Mouse (Mus musculus): ENCODE measurements around the gene Fam227a. TPM values are rescaled to one million over a fixed set of nuclear protein-coding genes. Genes with fewer than 3 reads are reported as not detected.
A peak's percentile ranks its signal among the peaks of the same experiment; 100 is the strongest.

Fam227a gene
- polyA plus RNA-seq, 1 experiment from 2014 or later = 2.5 TPM

DNA sequence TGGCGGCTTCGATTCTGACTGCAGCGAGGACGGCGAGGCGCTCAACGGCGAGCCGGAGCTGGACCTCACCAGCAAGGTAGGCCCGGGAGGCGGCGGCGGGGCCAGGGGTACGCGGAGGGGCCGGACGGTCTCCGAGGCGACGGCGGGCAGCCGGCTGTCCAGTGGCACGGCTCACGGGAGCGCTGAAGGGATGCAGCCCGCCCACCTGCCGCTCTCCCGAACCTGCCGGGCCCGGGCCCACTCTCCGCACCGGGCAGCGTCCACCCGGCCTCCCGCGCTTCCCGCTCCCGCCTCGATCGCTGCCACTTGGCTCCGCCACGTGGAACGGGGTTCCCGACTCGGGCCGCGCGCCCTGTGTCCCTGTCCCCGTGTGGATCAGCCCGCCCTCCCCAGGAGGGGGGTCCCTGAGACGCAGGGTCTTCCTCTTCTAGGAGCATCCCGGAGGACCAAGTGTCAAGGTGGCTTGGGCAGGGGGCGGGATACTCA lies 32.3 kb upstream of the Fam227a start:
- under 1% methylated on average over 30 of the region's 53 CpGs for WGBS
- H3K4me3 ChIP-seq (replicated peaks) = peak overlapping the region; percentile 86
- peaks cover 29% of the 10 kb centered on the region for H3K4me1 ChIP-seq (replicated peaks)
- peak overlapping the region; percentile 97 for H3K4me2 ChIP-seq
- H3K36me3 ChIP-seq = peaks cover 21% of the 10 kb centered on the region
- peak overlapping the region; percentile 88 for H3K9ac ChIP-seq (replicated peaks)
- H3K27ac ChIP-seq = peak overlapping the region; percentile 88
- peak; percentile 0; the same call in 1 of the 2 replicates for ATAC-seq (ENCODE audit: insufficient number of reproducible peaks, insufficient read depth, low FRiP score, low TSS enrichment, low read depth)
- no peaks in the 10 kb centered on the region for H3K9me3 ChIP-seq
- no peaks in the 10 kb centered on the region for H3K27me3 ChIP-seq

DNA sequence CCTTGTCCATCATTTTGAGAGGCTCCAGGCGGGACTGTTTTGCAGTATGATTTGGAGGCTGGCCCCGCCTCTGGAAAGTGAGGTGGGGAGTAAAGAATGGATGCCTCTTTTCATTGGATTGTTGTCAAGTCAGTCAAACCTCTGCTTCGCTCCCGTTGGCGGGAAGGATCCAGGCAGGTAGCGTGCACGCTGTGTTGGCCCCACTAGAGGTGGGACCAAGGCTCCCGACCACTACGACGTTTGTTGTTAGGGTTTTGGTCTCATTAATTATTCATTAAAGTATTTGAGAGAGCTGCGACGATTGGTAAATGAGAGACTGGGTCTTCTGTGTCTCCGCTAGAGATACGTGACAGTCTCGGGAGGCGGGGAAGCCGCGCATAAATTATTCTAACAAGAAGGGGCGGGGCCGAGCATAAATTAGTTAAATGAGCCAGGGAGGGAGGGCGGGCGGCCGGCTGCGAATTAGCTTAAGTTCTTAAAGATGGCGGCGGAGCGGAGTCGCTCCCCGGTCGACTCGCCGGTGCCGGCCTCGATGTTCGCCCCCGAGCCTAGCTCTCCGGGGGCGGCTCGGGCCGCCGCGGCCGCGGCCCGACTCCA lies 31.8 kb upstream of the Fam227a start, which contains the start of gene Gtpbp1:
Gtpbp1 (plus strand) TSS at position 420 of the 597 bp plus-strand sequence.
- WGBS = under 1% methylated on average over 45 of the region's 45 CpGs
- H3K4me1 ChIP-seq (replicated peaks) = peaks cover 34% of the 10 kb centered on the region
- ATAC-seq (ENCODE audit: insufficient number of reproducible peaks, insufficient read depth, low FRiP score, low TSS enrichment, low read depth) = peak; percentile 97

DNA sequence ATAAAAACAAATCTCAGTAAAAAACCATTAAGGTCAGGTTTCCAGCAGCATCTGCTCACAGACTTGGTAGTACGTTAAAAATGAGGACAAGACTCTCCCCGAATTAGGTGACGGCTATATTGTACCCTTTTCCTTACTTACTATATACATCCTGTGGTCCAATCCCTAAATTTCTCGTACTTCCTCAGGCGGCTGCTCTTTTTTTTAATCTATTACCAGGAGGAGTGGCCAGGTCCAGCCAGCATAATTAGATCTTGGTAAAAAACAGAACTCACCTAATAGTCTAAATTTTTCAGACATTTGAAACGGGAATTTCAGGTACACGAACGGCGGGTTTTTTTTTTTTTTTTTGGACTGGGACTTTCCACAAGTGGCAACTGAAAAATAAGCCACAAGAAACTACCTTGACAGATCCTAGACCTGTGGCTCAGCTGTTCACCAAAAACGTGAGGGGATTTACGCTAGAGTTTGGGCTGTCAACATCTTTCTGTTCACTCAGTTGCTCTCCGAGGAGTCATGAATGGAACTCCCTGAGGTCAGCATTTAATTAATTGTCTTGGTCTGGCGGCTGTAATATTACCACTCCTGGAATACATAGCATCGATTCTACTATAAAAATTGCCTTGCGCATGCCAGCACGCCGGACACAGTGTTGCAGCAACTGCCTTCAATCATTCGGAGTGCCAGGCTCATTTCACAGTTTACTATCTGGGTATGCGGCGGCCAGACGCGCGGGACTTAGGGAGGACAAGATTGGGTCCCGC lies 31.1 kb upstream of the Fam227a start:
- 13% methylated on average over 24 of the region's 24 CpGs for WGBS
- Histone ChIP-seq H3K36me3 (peaks cover 11% of the 10 kb centered on the region), H3K4me1 (replicated peaks) (peaks cover 41% of the 10 kb centered on the region), H3K4me2 (peak overlapping the region; percentile 97), H3K27ac (0 out of 2 replicates have a peak overlapping the region, but pooled peaks have one; percentile 32), H3K9ac (replicated peaks) (no peak overlapping the region), H3K9me3 (no peaks in the 10 kb centered on the region), H3K27me3 (no peaks in the 10 kb centered on the region), H3K4me3 (replicated peaks) (peak overlapping the region; percentile 86)
- no peak for ATAC-seq (ENCODE audit: insufficient number of reproducible peaks, insufficient read depth, low FRiP score, low TSS enrichment, low read depth)

More for the DNA sequence above, 31.8 kb upstream of the Fam227a start, which contains the start of gene Gtpbp1:
- peak within 1 kb of the TSS; percentile 88 for H3K9ac ChIP-seq (replicated peaks)
- H3K36me3 ChIP-seq = peaks cover 18% of the 10 kb centered on the region
- H3K4me2 ChIP-seq = peak within 1 kb of the TSS; percentile 97
- H3K27me3 ChIP-seq = no peaks in the 10 kb centered on the region
- H3K9me3 ChIP-seq = no peaks in the 10 kb centered on the region
- H3K27ac ChIP-seq = peak within 1 kb of the TSS; percentile 88
- H3K4me3 ChIP-seq (replicated peaks) = peak within 1 kb of the TSS; percentile 86

DNA sequence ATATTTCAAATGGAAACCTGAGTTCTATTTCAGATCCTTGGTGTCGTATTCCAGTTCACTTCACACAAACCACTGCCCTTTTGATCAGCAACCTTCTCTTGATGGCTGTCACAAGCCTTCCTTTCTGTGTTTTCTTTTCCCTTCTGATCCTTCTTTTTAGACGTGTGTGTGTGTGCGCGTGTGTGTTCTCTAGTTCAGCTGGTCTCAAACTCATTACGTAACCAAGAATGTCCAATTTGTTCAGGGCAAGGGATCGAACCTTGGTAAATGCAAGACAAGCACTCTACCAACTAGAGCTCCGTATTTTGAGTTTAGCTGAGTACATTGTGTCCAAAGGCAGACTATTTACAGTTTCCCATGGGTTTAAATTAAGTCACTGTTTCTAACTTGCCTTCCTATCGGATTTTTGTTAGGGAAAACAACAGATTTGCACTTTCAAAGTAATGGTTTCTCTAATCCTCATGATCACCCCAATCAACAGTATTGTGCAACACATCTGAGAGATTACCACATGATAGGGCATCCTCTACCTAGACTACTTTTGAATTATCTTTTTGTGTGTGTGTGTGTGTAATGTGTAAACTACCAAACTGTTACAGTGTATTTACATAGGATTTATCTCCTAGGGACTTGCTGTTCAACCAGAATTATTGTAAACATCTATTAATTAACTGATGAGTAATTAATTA lies 29.7 kb upstream of the Fam227a start:
- peak overlapping the region; percentile 80 for H3K4me2 ChIP-seq
- H3K27me3 ChIP-seq = no peaks in the 10 kb centered on the region
- no peaks in the 10 kb centered on the region for H3K36me3 ChIP-seq
- H3K4me3 ChIP-seq (replicated peaks) = peak overlapping the region; percentile 88
- peak overlapping the region; percentile 93 for H3K9ac ChIP-seq (replicated peaks)
- H3K9me3 ChIP-seq = no peaks in the 10 kb centered on the region
- peaks cover 55% of the 10 kb centered on the region for H3K4me1 ChIP-seq (replicated peaks)
- peak overlapping the region; percentile 97 for H3K27ac ChIP-seq
- 3% methylated on average over 8 of the region's 8 CpGs for WGBS
- ATAC-seq (ENCODE audit: insufficient number of reproducible peaks, insufficient read depth, low FRiP score, low TSS enrichment, low read depth) = no peak

DNA sequence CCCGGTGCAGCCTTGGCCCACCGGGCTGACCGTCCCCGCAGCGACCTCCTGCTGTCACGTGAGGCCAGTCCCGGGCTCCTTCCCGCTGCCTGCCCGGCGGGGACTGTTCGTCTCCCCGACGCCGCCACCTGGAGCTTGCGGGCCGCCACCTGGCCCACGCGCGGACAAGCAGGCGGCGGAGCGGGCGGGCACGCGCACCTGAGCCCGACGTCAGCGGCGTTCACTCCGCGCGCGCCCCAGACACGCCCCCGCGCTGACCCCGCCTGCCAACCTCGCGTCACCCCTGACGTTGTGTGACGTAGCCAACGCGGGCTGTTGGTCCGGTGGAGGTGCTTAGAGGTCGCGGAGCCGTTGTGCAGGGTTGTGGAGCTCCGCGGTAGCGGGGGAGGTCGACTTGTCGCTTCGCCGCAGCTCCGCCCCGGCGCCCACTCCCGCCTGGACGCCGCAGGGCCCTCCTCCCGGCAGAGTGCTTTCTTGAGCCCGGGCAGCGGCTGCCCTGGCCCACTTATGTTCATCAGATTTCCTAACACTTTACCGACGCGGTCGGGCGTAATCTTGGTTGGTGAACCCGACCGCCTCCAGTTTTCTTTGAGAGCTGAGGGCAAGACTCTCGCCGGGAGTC lies 29.0 kb upstream of the Fam227a start, which contains the start of gene Josd1:
Josd1 (minus strand) TSS at position 274 of the 622 bp plus-strand sequence.
- Histone ChIP-seq H3K4me2 (peak within 1 kb of the TSS; percentile 80), H3K9me3 (no peaks in the 10 kb centered on the region), H3K4me1 (replicated peaks) (peaks cover 59% of the 10 kb centered on the region), H3K27ac (peak within 1 kb of the TSS; percentile 97), H3K9ac (replicated peaks) (peak within 1 kb of the TSS; percentile 93), H3K4me3 (replicated peaks) (peak within 1 kb of the TSS; percentile 88), H3K36me3 (no peaks in the 10 kb centered on the region), H3K27me3 (no peaks in the 10 kb centered on the region)
- peak; percentile 60 for ATAC-seq (ENCODE audit: insufficient number of reproducible peaks, insufficient read depth, low FRiP score, low TSS enrichment, low read depth)
- WGBS = under 1% methylated on average over 72 of the region's 72 CpGs

DNA sequence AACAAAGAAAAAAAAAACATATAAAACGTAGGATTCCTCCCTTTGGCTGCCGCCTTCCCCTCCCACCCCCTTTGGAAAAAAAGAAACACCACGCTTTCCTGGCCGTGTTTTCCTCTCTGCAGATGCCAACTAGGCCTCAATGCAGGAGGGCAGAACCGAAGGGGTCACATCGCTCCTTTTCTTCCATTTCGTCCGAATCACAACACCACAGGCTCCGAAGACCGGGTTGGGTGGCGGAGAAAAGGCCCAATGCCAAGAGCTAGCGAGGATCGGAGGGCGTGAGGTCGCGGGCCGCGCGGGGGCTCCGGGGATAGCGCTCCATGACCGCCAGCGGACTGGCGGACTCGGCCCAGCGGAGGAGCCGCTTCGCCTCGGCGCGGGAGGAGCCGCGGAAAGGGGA lies 28.4 kb upstream of the Fam227a start:
- WGBS = under 1% methylated on average over 33 of the region's 33 CpGs
- Histone ChIP-seq H3K27ac (peak overlapping the region; percentile 97), H3K4me2 (peak overlapping the region; percentile 80), H3K4me3 (replicated peaks) (peak overlapping the region; percentile 88), H3K4me1 (replicated peaks) (peaks cover 53% of the 10 kb centered on the region), H3K36me3 (no peaks in the 10 kb centered on the region), H3K9me3 (no peaks in the 10 kb centered on the region), H3K9ac (replicated peaks) (peak overlapping the region; percentile 93), H3K27me3 (no peaks in the 10 kb centered on the region)
- ATAC-seq (ENCODE audit: insufficient number of reproducible peaks, insufficient read depth, low FRiP score, low TSS enrichment, low read depth) = no peak

DNA sequence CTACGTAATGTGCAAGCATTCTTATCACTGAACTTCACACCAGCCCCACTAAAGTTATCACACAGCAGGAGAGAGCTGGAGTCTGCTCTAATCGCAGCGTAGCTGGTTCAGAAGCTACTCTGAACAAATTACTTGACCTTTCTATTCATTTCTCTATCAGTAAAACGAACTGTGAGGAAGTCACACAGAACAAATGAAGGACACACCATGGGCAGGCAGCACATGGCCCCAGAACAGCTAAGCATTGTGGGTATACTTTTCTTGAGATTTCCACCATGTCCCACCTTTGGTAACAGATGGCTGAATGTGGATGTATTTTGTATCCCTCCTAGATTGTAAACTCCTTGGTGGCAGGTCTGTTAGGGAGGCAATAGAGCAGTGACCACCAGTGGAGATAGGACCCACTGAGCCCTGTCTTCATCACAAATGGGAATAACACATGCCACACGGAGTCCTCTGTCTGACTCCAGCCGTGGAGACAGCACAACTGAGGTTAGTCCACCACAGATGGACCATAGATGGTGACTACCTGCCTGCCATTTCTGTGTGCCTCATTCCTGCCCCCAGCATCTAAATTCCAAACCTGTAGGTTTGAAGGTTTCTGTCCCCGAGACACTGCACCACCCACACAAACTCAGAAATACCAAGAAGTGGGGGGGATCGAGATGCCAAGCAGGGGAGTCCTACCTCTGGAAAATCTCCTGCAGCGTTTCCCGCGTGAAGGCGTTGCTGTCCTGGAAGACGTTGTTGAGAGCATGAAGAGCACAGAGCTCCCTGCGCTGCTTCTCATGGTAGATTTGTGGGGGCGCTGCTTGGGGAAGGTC lies 27.5 kb upstream of the Fam227a start:
- Histone ChIP-seq H3K4me1 (replicated peaks) (peaks cover 46% of the 10 kb centered on the region), H3K9ac (replicated peaks) (peak overlapping the region; percentile 93), H3K4me3 (replicated peaks) (peak overlapping the region; percentile 88)

DNA sequence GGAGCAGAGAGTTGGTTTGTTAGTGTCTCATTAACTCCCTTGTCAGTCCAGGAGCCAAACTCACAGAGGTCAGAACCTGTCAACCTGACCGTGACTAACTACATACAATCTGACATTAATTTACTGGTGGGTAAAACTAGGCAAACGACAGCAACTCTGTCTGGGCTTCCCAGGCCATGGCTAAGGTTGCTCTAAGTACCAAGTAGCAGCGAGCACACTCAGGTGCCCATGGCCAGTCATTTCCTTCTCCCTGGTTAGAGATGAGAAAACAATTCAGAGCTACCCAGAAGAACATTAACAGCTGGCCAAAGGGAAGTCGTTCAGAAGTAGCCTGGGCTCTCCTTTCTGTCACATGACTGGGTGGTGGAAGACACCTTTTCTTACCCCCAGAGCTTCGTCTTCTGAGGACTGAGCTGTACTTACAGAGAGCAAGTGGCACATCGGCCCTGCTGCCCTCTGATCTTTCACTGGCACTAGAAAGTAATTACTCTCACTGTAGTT lies 26.4 kb upstream of the Fam227a start:
- ATAC-seq (ENCODE audit: insufficient number of reproducible peaks, insufficient read depth, low FRiP score, low TSS enrichment, low read depth) = no peak
- 20% methylated on average over 6 of the region's 6 CpGs for WGBS
- Histone ChIP-seq H3K4me3 (replicated peaks) (peak overlapping the region; percentile 88), H3K4me2 (peak overlapping the region; percentile 80), H3K27ac (no peak overlapping the region), H3K4me1 (replicated peaks) (peaks cover 46% of the 10 kb centered on the region), H3K9ac (replicated peaks) (peak overlapping the region; percentile 93), H3K27me3 (no peaks in the 10 kb centered on the region), H3K9me3 (no peaks in the 10 kb centered on the region), H3K36me3 (no peaks in the 10 kb centered on the region)

More for the DNA sequence above, 27.5 kb upstream of the Fam227a start:
- Histone ChIP-seq H3K9me3 (no peaks in the 10 kb centered on the region), H3K27ac (no peak overlapping the region), H3K36me3 (no peaks in the 10 kb centered on the region), H3K4me2 (peak overlapping the region; percentile 80), H3K27me3 (no peaks in the 10 kb centered on the region)
- 17% methylated on average over 15 of the region's 15 CpGs for WGBS
- ATAC-seq (ENCODE audit: insufficient number of reproducible peaks, insufficient read depth, low FRiP score, low TSS enrichment, low read depth) = no peak

DNA sequence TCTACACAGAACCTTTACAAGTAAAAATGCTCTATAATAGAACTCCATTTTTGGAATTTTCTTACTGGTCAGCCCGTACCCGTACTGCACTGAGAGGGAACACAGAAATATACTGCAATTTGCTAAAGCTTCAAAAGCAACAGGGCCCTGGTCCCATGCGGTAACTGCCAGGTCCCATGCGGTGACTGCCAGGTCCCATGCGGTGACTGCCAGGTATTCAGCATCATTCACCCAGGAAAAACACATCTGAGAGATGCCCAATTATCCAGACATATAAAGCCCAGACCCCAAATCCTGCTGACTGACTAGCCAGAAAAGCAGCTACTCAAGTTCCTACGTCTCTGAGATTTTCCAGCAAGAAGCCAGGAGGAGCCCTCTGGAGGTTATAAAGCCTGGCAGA lies 25.9 kb upstream of the Fam227a start:
- 84% methylated on average over 6 of the region's 6 CpGs for WGBS
- H3K4me3 ChIP-seq (replicated peaks) = peak overlapping the region; percentile 88
- no peak for ATAC-seq (ENCODE audit: insufficient number of reproducible peaks, insufficient read depth, low FRiP score, low TSS enrichment, low read depth)
- H3K9ac ChIP-seq (replicated peaks) = peak overlapping the region; percentile 93
- H3K27me3 ChIP-seq = no peaks in the 10 kb centered on the region
- H3K27ac ChIP-seq = no peak overlapping the region
- peaks cover 44% of the 10 kb centered on the region for H3K4me1 ChIP-seq (replicated peaks)
- no peaks in the 10 kb centered on the region for H3K9me3 ChIP-seq
- peak overlapping the region; percentile 80 for H3K4me2 ChIP-seq
- H3K36me3 ChIP-seq = no peaks in the 10 kb centered on the region
